Mouse (Mus musculus) heart, adult 2 months (tissue): ENCODE results near the gene Nemp1. TPM values are rescaled to one million over a fixed set of nuclear protein-coding genes. Genes with fewer than 3 reads are reported as not detected.

Source experiments
- DNase-seq, 2 experiments: peaks; one replicate each; pipeline ENCODE4 v3.0.0; 2021
- H3K27ac ChIP-seq: fragments of 200-600 bp; 2 replicates; pipeline ENCODE4 v1.8.1; 2022
- H3K27me3 ChIP-seq: fragments of 200-500 bp; 2 replicates; pipeline ENCODE4 v1.6.1; 2012; ENCODE audit warnings: mild to moderate bottlenecking, low read length, inconsistent platforms, mixed read lengths; ENCODE audit not compliant: control insufficient read depth, insufficient read depth
- H3K36me3 ChIP-seq: fragments of 200-500 bp; 2 replicates; pipeline ENCODE4 v1.6.1; 2012; ENCODE audit warnings: low read length, inconsistent platforms; ENCODE audit not compliant: control insufficient read depth, insufficient read depth
- H3K4me1 ChIP-seq: fragments of 200-500 bp; 2 replicates; pipeline ENCODE4 v1.6.1; 2011; ENCODE audit warnings: low read length; ENCODE audit not compliant: control insufficient read depth, insufficient read depth
- H3K4me3 ChIP-seq: fragments of 200-600 bp; 2 replicates; pipeline ENCODE4 v1.8.1; 2022
- H3K79me2 ChIP-seq: fragments of 200-500 bp; replicated peaks from 2 replicates; pipeline ENCODE4 v1.6.1; 2012; ENCODE audit warnings: mild to moderate bottlenecking, inconsistent platforms, low read length, moderate library complexity, mixed read lengths; ENCODE audit not compliant: control insufficient read depth, insufficient read depth
- H3K9ac ChIP-seq: fragments of 200-500 bp; 2 replicates; pipeline ENCODE4 v1.6.1; 2012; ENCODE audit warnings: low read depth, mild to moderate bottlenecking, control low read depth, inconsistent platforms, low read length, mixed read lengths
- CTCF ChIP-seq: fragments of 200-600 bp; IDR thresholded peaks from 2 replicates; pipeline ENCODE4 v1.8.1; 2022; ENCODE audit warnings: antibody characterized with exemption, mild to moderate bottlenecking, moderate library complexity
- EP300 ChIP-seq: fragments of 200-500 bp; IDR thresholded peaks from 2 replicates; pipeline ENCODE4 v1.6.1; 2011; ENCODE audit warnings: low read depth, low read length, control low read depth; ENCODE audit not compliant: insufficient read depth
- POLR2A ChIP-seq: fragments of 200-500 bp; IDR thresholded peaks from 2 replicates; pipeline ENCODE4 v1.6.1; 2011; ENCODE audit warnings: mild to moderate bottlenecking, low read depth, low read length, control low read depth; ENCODE audit not compliant: insufficient read depth
- WGBS: fragments of 180-500 bp; shearing (Covaris S2); methylation state at CpG from one replicate; pipeline ENCODE4 v1.1.7; 2018; 5-methylcytosine and 5-hydroxymethylcytosine counted together
- intact Hi-C: fragments of 180-260 bp; cut with DNase I; formaldehyde crosslinking; loops from one replicate; pipeline ENCODE4 v1.15.1; 2025
- polyA plus RNA-seq: library from polyadenylated mRNA; depleted of rRNA; stranded (reverse); fragments of >200 nt; gene quantifications from 2 replicates; pipeline ENCODE4 v1.2.3, GENCODE M21; 2012
- total RNA-seq, 2 experiments: library from RNA; stranded (reverse); gene quantifications; 2 replicates each; pipeline ENCODE4 v1.2.3; 2021

The Nemp1 gene
- total and polyA plus RNA-seq, 3 experiments, result 2.2 to 4.2 (median 3.7) TPM

DNA sequence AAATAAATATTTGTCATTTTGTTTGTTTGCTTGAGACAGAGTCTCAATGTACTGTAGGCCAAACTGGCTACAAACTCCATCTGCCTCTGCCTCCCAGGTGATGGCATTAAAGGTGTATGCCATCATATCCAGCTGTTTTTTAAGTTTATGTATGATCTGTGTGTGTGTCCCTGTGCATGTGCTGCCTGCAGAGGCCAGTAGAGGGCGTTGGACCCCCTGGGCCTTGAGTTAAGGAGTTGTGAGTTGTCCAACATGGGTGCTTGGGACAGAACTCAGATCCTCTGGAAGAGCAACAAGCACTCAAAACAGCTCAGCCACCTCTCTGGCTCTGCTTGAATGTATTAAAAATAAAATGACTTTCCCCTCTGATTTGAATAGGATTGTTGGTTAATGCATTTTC is 24.4 kb downstream of the Nemp1 start:
- Histone ChIP-seq H3K27me3 (no peaks in the 10 kb centered on the region), H3K27ac (no peak overlapping the region), H3K4me3 (no peak overlapping the region), H3K4me1 (no peaks in the 10 kb centered on the region), H3K79me2 (no peaks in the 10 kb centered on the region), H3K36me3 (no peaks in the 10 kb centered on the region), H3K9ac (no peak overlapping the region)
- TF ChIP-seq POLR2A (no peak), EP300 (no peak), CTCF (no peak)
- no peak for DNase-seq
- intact Hi-C loops, result loop anchor here (5.0 to 10.0 kb wide), 2 partner anchors 41 to 314 kb away; partner anchors contain the start of gene Hsd17b6
- 17% methylated on average over 1 of the region's 1 CpGs for WGBS

GRCm38 (mm10) chr10:127694636-127695035 is 27.9 kb downstream of the Nemp1 start:
- WGBS, result 51% methylated on average over 2 of the region's 2 CpGs
- H3K36me3 ChIP-seq, result no peaks in the 10 kb centered on the region
- H3K9ac ChIP-seq, result no peak overlapping the region
- no peaks in the 10 kb centered on the region for H3K4me1 ChIP-seq
- no peaks in the 10 kb centered on the region for H3K79me2 ChIP-seq
- H3K27me3 ChIP-seq, result no peaks in the 10 kb centered on the region
- TF ChIP-seq POLR2A (no peak), CTCF (peak; percentile 94)
- intact Hi-C loops, result loop anchor here (1.0 to 10.0 kb wide), 3 partner anchors 38 to 310 kb away; partner anchors contain the start of gene Hsd17b6
- H3K4me3 ChIP-seq, result no peak overlapping the region
- no peak for DNase-seq
- H3K27ac ChIP-seq, result no peak overlapping the region

DNA sequence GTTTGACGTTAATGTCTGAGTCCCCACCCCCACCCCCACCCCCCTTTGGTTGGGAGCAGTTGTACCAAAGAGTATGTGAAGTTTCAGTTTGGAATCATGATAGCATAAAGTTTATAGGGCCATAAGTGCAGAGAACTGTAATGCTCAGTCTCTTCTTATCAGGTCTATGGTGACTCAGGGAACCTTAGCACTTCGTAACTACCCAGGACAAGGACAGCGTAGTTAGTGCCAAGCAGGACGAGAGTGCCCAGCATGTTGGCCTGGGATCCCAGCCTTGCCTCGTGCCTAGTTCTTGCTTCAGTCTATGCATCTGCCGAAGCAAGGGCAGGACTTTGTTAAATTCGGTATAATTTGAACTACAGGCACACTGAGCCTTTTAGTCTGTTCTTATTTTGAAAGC is 29.1 kb downstream of the Nemp1 start:
- H3K4me1 ChIP-seq, result no peaks in the 10 kb centered on the region
- WGBS, result 87% methylated on average over 7 of the region's 7 CpGs
- no peak overlapping the region for H3K9ac ChIP-seq
- no peak overlapping the region for H3K4me3 ChIP-seq
- TF ChIP-seq CTCF (no peak), EP300 (no peak), POLR2A (no peak)
- H3K27ac ChIP-seq, result no peak overlapping the region
- intact Hi-C loops, result loop anchor here (10.0 kb wide), 1 partner anchor 309 kb away; the partner anchor contains the start of gene Hsd17b6
- no peaks in the 10 kb centered on the region for H3K36me3 ChIP-seq
- no peak for DNase-seq
- H3K79me2 ChIP-seq, result no peaks in the 10 kb centered on the region
- no peaks in the 10 kb centered on the region for H3K27me3 ChIP-seq

DNA sequence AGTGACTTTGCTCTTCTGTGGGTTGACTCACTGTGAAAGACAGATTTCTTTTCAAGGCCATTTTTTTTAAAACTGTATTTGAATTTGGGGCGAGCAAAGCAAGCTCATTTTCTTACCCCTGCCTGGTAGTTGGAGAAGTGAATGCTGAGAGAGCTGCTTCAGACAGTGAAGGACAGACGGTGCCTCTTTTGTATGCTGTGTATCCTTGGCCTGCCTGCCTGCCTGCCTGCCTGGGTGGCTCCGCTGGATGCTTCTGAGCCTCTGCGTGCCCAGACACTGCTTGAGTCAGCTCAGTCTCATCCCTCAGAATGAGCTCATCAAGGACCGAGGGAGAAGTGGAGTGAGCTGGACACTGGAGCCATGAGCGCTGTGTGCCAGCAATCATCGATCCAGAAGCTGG is 32.3 kb downstream of the Nemp1 start:
- no peaks in the 10 kb centered on the region for H3K4me1 ChIP-seq
- no peak for DNase-seq
- intact Hi-C loops, result loop anchor here (10.0 kb wide), 1 partner anchor 306 kb away; the partner anchor contains the start of gene Hsd17b6
- H3K4me3 ChIP-seq, result no peak overlapping the region
- TF ChIP-seq CTCF, result no peak
- TF ChIP-seq EP300, result no peak
- TF ChIP-seq POLR2A, result no peak
- H3K9ac ChIP-seq, result no peak overlapping the region
- no peaks in the 10 kb centered on the region for H3K79me2 ChIP-seq
- 94% methylated on average over 7 of the region's 7 CpGs for WGBS
- no peaks in the 10 kb centered on the region for H3K36me3 ChIP-seq
- no peak overlapping the region for H3K27ac ChIP-seq
- H3K27me3 ChIP-seq, result no peaks in the 10 kb centered on the region

GRCm38 (mm10) chr10:127703299-127703698 is 36.6 kb downstream of the Nemp1 start:
- TF ChIP-seq POLR2A (no peak), EP300 (no peak), CTCF (no peak)
- Histone ChIP-seq H3K4me1 (peaks cover 1% of the 10 kb centered on the region; the same call in 1 of the 2 replicates), H3K27ac (no peak overlapping the region), H3K4me3 (no peak overlapping the region), H3K36me3 (no peaks in the 10 kb centered on the region), H3K79me2 (no peaks in the 10 kb centered on the region), H3K9ac (no peak overlapping the region), H3K27me3 (no peaks in the 10 kb centered on the region)
- 41% methylated on average over 4 of the region's 4 CpGs for WGBS
- no peak for DNase-seq
- intact Hi-C loops, result no loop called here

DNA sequence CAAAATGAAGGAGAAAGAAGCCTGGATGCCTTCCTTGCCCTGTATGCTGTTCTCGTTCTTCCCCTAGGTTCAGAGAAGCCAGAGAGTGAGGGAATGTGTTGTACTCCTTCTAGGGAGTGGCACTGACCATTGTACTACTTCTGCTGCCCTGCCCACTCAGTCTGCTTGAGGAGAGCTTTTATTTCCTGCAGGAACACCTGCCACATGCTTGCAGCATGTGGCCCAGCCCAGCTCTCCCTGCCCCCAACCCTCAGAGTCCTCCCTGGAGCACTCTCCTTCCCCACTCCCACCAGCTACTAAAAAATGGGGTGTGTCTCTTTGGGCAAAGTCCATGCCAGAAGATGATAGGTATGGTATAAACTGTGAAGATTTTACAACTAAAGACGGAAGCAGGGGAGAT is 37.6 kb downstream of the Nemp1 start:
- intact Hi-C loops, result no loop called here
- no peak for TF ChIP-seq POLR2A
- no peak for TF ChIP-seq CTCF
- TF ChIP-seq EP300, result no peak
- 40% methylated on average over 2 of the region's 2 CpGs for WGBS
- Histone ChIP-seq H3K79me2 (no peaks in the 10 kb centered on the region), H3K4me3 (no peak overlapping the region), H3K27ac (no peak overlapping the region), H3K9ac (no peak overlapping the region), H3K36me3 (no peaks in the 10 kb centered on the region), H3K27me3 (no peaks in the 10 kb centered on the region), H3K4me1 (peaks cover 1% of the 10 kb centered on the region; the same call in 1 of the 2 replicates)
- no peak for DNase-seq
